Mouse (Mus musculus) heart, embryonic 10.5 days (tissue): ENCODE data around the gene Tns2. TPM values are rescaled to one million over a fixed set of nuclear protein-coding genes. Genes with fewer than 3 reads are reported as not detected.

Experiments used
- DNase-seq: peaks from one replicate; pipeline ENCODE4 v3.0.0-alpha.2; 2017; ENCODE audit warnings: low spot score
- H3K27ac ChIP-seq: fragments of 300-500 bp; sonication (generic); 2 replicates; pipeline ENCODE4 v1.5.1; 2016; ENCODE audit warnings: mild to moderate bottlenecking
- H3K27me3 ChIP-seq: fragments of 300-500 bp; sonication (generic); 2 replicates; pipeline ENCODE4 v1.6.1; 2016; ENCODE audit warnings: mild to moderate bottlenecking; ENCODE audit not compliant: poor library complexity, insufficient read depth, severe bottlenecking
- H3K36me3 ChIP-seq: fragments of 300-500 bp; sonication (generic); 2 replicates; pipeline ENCODE4 v1.6.1; 2016; ENCODE audit warnings: mild to moderate bottlenecking, moderate library complexity
- H3K4me1 ChIP-seq: fragments of 300-500 bp; sonication (generic); 2 replicates; pipeline ENCODE4 v1.6.1; 2016; ENCODE audit warnings: mild to moderate bottlenecking
- H3K4me3 ChIP-seq: fragments of 300-500 bp; sonication (generic); 2 replicates; pipeline ENCODE4 v1.5.1; 2016; ENCODE audit warnings: mild to moderate bottlenecking, moderate library complexity
- H3K9me3 ChIP-seq: fragments of 300-500 bp; sonication (generic); 2 replicates; pipeline ENCODE4 v1.6.1; 2016; ENCODE audit warnings: mild to moderate bottlenecking, moderate library complexity
- WGBS: fragments of 180-500 bp; shearing (Covaris S2); methylation state at CpG from one replicate; pipeline ENCODE4 v1.1.7; 2016; 5-methylcytosine and 5-hydroxymethylcytosine counted together
- polyA plus RNA-seq: library from polyadenylated mRNA; unstranded; fragments of >200 nt; fragmentation: Nextera tagmentation; extraction: Ambion mirVana; gene quantifications from 2 replicates; pipeline ENCODE4 v1.2.1, GENCODE M21; 2016

Tns2 gene
- 19.8 and 19.9 TPM in 2 replicates for polyA plus RNA-seq

DNA sequence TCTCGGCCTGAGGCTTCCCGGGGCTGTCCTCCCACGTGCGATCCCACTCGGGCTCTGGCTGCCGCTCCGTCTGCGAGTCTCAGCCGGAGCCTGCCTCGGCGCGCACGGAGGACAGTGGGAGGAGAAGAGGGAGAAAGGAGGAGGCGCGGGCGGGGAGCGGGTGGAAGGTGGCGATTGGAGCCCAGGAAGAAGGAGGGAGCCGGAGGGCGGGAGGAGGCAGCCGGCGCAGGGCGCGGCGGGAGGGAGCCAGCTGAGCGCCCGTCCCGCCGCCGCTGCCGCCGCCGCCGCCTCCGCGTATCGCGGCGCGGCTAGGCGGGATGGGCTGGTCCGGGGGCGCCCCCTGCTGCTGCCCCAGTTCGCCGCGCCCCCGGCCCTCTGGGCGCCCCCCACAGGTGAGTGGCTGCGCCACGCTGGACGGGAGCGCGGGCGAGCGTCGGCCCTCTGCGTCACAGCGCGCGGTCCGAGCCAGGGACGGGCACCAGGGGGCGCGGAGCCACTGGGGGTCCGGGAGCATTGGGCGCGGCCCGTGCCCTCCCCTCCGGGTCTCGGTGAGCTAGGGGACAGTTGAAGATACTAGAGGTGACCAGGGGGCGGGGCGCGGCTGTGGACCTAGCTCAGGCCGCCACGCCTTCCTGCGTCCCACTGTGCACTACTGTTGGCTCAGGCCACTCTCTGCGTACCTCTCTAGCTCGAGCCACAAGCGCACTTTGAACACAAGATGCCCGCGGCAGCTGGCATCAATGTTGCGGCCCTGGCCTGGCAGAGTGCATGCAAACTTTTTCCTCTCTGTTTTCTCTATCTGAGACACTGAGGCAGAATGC, at the start of gene Tns2:
Gene Tns2, plus strand, starts transcription at position 253 of the 821 bp plus-strand sequence.
- Histone ChIP-seq H3K36me3 (peaks cover 24% of the 10 kb centered on the region), H3K4me3 (peak within 1 kb of the TSS; percentile 72), H3K4me1 (peaks cover 78% of the 10 kb centered on the region), H3K27me3 (0 out of 2 replicates have a peak, but pooled peaks cover 4% of the 10 kb centered on the region), H3K9me3 (no peaks in the 10 kb centered on the region), H3K27ac (peak within 1 kb of the TSS; percentile 93)
- DNase-seq: peak; percentile 92
- WGBS: under 1% methylated on average over 56 of the region's 82 CpGs

DNA sequence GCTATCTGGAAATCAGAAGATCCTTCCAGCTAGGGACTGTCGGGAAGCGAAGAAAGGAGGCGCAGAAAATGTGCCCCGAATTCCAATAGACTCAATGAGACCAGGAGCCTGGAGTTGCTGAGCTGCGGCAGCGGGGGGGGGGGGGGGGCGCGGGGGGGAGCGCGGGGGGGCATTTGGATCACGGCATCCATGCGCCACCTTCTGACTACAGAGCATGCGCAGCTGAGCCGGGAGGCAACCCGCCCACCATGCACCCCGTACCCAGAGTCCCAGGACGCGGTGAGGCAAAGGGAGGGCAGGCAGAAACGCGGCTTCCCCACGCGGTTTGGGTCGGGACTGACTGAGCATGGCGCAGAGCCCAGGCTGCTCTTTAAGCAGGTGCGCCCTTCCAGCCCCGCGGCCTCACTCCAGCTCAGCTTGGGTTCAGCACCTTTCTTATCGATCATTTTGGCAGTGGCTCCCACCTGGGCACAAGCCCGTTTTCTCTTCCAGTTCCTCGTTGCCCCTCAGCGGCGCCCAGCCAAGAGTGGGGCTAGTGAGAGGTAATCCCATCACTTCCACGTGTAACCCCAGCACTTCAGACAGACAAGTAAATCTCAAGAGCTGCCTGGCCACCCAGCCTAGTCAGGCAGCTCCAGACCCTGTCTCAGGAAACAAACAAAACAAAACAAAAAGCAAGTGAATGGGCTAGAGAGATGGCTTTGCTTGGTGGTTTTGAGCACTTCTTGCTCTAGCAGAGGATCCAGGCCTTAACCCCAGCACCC, 48.1 kb upstream of the Tns2 start:
- WGBS: under 1% methylated on average over 31 of the region's 33 CpGs
- Histone ChIP-seq H3K27me3 (no peaks in the 10 kb centered on the region), H3K9me3 (no peaks in the 10 kb centered on the region), H3K27ac (peak overlapping the region; percentile 88), H3K36me3 (no peaks in the 10 kb centered on the region), H3K4me3 (peak overlapping the region; percentile 69), H3K4me1 (peaks cover 5% of the 10 kb centered on the region; the same call in 1 of the 2 replicates)
- DNase-seq: peak; percentile 84

DNA sequence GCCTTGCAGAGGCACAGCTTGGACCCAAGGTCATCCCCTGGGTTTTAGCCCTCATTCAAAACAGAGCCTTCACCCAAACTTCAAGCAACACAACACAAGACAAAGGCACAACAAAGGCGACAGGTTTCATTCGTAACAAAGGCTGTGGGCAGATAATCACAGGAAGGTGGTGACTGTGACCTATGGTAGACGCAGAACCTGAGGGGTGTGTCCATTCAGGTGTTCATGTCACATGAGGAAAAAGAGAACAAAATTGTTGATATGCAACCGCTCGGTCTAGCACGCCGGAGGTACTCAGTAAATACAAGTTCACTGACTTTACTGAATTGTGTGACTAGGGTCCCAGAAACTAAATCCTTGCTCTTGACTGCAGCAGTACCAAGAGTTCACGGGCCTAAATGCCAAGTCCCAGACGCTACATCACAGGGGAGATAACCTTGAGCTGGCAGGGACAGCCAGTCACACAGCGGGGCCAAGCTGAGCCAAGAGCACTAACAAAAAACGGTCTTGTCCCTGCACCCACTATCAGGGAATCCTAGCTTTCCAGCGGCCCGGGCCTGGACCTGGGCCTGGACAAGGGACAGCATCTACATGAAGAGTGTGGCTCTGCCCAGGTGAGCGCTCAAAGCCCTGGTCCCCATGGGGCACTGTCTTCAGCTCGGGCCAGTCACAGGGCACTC, 43.6 kb upstream of the Tns2 start:
- Histone ChIP-seq H3K9me3 (no peaks in the 10 kb centered on the region), H3K4me1 (peaks cover 5% of the 10 kb centered on the region; the same call in 1 of the 2 replicates), H3K4me3 (no peak overlapping the region), H3K36me3 (no peaks in the 10 kb centered on the region), H3K27ac (no peak overlapping the region), H3K27me3 (no peaks in the 10 kb centered on the region)
- no peak for DNase-seq
- 85% methylated on average over 15 of the region's 15 CpGs for whole genome bisulfite sequencing

DNA sequence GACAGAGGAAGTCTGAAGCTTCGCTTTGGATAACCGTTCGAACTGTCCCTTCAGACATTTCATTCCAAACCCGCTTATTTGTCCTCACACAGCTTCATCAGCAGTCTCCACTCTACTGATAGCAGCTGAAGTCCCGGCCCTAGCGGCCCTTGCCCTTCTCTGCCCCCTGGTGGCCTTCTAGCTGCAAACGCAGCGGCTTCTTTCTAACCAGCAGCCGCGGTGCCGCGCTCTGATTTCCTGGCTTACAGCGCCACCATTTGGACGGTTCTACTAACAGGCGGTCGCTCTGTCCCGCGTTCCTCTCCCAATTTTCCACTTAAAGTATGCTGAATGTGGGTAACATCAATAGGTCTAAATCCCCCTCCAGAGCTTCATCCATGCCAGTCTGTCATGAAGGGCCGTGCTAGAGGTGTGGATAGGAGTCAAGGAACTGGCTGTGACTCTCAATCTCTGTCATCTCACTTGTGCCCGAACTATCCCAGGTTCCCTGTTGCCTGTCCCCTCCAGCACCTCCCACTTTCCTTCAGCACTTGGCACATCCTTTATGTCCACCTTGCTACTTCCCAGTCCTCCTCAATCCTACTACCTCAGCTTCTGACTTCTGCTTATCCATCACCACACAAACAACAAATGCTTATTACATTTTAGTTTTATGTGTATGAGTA, 34.4 kb upstream of the Tns2 start:
- WGBS: 5% methylated on average over 20 of the region's 20 CpGs
- Histone ChIP-seq H3K27me3 (peaks cover 18% of the 10 kb centered on the region; the same call in 1 of the 2 replicates), H3K36me3 (no peaks in the 10 kb centered on the region), H3K4me3 (no peak overlapping the region), H3K27ac (no peak overlapping the region), H3K9me3 (no peaks in the 10 kb centered on the region), H3K4me1 (peaks cover 34% of the 10 kb centered on the region)
- DNase-seq: peak; percentile 97

DNA sequence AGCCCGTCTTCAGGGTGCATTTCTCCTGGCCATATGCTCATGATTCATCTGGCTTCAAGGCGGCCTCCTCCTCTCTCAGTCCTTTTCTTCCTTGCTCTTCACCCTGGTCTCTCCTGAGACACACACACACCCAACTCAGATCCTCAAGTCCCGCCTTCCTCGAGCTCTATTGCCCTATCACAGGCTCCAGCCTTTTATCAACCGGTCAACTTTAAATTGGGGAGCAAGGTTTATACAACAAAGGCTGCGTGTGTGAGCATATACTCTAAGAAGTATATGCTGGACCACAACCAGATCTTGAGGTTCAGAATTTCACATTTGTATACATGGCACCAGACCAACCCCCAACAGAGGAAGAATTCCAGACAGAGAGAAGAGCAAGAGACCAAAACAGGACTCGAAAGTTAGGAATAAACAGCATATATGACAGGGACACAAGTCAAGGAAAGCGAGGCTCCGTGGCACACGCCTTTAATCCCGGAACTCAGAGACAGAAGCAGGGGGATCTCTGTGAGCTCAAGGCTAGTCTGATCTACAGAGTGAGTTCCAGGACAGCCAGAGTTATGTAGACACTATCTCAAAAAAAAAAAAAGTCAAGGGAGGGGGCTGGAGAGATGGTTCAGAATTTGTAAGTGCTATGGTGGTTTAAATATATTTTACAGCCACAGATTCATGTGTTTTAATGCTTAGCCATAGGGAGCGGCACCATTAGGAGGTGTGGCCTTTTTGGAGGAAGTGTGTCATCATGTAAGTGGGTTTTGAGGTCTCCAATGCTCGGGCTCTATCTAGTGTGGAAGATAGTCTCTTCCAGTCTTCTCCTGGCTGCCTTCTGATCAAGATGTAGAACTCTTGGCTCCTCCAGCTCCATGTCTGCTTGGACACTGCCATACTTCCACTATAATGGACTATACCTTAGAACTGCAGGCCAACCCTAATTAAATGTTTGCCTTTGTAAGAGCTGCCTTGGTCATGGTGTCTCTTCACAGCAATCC, 29.4 kb upstream of the Tns2 start:
- Histone ChIP-seq H3K4me3 (no peak overlapping the region), H3K36me3 (no peaks in the 10 kb centered on the region), H3K9me3 (no peaks in the 10 kb centered on the region), H3K4me1 (peaks cover 10% of the 10 kb centered on the region), H3K27ac (no peak overlapping the region), H3K27me3 (peaks cover 18% of the 10 kb centered on the region; the same call in 1 of the 2 replicates)
- no peak for DNase-seq
- 69% methylated on average over 13 of the region's 13 CpGs for WGBS

DNA sequence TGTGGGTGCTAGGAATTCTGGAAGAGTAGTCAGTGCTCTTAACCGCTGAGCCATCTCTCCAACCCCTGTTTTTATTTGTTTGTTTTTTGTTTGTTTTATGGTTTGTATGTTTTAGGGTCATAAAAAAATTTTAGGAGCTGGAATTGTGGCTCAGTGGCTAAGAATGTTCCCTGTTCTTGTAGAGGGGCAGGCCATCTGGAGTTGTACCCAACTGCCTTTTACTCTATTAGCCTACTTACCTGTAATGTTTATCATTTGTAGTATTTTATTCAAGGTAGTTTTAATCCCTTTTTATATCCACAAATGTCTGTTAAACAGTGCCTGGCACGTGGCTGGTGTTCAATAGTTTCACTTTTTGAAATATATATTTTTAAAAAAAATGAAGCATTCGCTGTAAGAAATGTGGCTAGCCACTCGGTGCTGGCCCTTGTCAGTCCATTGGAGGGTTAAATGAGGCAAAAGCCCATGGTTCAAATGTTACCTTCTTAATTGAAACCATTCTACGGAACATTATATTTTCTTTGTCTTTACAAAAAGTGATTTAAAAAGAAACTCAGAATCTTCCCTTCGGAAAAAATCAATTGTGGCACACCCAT, 27.2 kb upstream of the Tns2 start:
- no peaks in the 10 kb centered on the region for H3K9me3 ChIP-seq
- peaks cover 14% of the 10 kb centered on the region for H3K4me1 ChIP-seq
- H3K4me3 ChIP-seq: peak overlapping the region; percentile 99
- peak overlapping the region; percentile 100; the same call in 1 of the 2 replicates for H3K27ac ChIP-seq
- no peak for DNase-seq
- H3K36me3 ChIP-seq: no peaks in the 10 kb centered on the region
- 14% methylated on average over 6 of the region's 6 CpGs for WGBS
- no peaks in the 10 kb centered on the region for H3K27me3 ChIP-seq

DNA sequence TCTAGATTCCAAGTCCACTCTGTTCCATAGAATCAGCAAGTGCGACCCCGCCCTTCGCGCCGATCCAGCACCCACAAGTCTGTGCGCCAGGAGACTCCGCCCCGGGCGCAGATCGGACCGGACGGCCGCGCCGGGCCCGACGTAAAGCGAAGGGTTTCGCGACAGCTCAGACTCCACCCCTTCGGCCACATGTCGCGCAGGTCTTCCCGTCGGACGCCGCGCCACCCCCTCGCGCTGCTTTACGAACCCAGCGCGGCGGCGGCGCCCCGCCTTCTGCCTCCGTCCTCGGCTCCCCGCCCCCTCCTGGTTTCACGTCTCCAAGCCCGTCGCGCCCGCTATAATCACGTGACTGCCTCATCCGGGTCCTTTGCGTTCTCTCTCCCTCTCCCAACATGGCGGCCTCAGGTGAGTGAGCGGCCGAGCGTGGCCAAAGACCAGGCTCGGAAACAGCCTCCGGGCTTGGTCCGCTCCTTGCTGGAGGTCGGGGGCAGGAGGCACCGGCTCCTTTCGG, 26.6 kb upstream of the Tns2 start, which contains the start of gene Eif4b:
Gene Eif4b, plus strand, starts transcription at position 215 of the 511 bp plus-strand sequence.
- peak within 1 kb of the TSS; percentile 99 for H3K4me3 ChIP-seq
- H3K27ac ChIP-seq: peak within 1 kb of the TSS; percentile 100
- H3K4me1 ChIP-seq: peaks cover 14% of the 10 kb centered on the region
- DNase-seq: peak; percentile 99
- H3K9me3 ChIP-seq: no peaks in the 10 kb centered on the region
- no peaks in the 10 kb centered on the region for H3K27me3 ChIP-seq
- H3K36me3 ChIP-seq: 0 out of 2 replicates have a peak, but pooled peaks cover 2% of the 10 kb centered on the region
- under 1% methylated on average over 58 of the region's 58 CpGs for WGBS

DNA sequence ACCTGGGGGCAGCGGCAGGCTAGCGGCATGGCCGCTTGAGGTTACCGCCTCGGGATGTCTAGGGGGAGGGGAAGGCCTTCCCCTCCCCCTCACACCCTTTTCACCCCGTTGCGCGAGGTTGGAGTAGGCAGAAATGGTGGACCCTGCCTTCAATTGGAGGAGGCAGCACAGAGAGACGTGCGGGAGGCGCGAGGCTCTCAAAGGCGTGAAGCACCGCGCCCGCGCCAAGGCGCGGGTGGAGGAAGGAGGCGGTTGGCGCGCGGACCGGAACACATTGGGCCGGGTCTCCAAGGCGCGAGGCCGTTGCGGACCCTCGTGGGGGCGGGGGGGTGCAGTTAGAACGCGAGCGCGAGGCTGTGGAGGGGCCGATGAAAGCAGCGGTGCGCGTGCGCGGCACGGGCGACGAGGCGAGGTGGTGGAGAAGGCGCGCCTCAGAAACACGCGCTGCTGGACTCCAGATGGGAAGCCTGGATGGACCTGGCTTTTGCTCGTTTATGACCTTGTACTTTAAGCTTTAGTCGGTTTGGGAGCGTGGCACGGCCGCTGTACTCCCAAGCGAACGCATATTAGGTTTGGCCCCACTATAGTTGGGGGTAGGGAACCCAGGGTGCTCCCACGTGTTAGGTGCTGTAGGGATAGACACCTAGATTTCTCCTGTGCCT, 26.0 kb upstream of the Tns2 start:
- Histone ChIP-seq H3K4me1 (peaks cover 16% of the 10 kb centered on the region), H3K4me3 (peak overlapping the region; percentile 99), H3K27me3 (no peaks in the 10 kb centered on the region), H3K9me3 (no peaks in the 10 kb centered on the region), H3K36me3 (peaks cover 6% of the 10 kb centered on the region; the same call in 1 of the 2 replicates), H3K27ac (peak overlapping the region; percentile 100)
- peak; percentile 84 for DNase-seq
- WGBS: under 1% methylated on average over 57 of the region's 57 CpGs

DNA sequence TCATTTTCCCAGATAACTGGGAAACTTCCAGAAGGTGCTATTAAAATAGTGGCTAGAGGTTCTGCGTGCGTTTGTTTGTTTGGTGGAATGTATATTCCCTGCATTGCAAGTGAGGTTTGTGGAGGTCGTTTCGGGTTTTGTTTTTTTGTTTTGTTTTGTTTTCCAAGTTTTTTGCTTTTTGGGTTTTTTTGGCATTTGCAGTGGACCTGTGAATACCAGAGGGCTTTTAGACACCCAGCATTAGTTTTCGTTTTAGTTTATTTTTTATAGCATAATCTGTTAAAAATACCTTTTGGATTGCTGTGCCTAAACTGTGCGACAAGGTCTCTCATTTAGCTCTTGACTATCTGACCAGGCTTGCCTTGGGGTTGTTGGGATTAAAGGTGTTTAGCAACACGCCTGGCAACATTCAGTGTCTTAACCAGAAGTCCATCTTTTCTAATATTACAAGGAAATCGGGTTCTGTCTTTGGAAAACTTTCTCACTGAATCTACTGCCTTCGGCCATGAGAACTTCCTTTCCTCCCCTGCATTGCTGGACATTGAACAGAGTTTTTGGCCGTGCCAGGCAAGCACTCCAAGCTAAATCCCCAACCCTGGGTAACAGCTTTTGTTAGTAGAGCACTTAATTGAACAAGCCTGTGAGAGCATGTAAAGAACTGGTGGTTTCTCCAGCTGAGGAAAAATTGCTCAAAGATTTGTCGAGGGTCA, 25.2 kb upstream of the Tns2 start:
- WGBS: 10% methylated on average over 11 of the region's 11 CpGs
- H3K4me1 ChIP-seq: peaks cover 18% of the 10 kb centered on the region
- DNase-seq: no peak
- peak overlapping the region; percentile 99 for H3K4me3 ChIP-seq
- no peaks in the 10 kb centered on the region for H3K27me3 ChIP-seq
- H3K9me3 ChIP-seq: no peaks in the 10 kb centered on the region
- H3K27ac ChIP-seq: peak overlapping the region; percentile 100
- peaks cover 8% of the 10 kb centered on the region; the same call in 1 of the 2 replicates for H3K36me3 ChIP-seq

DNA sequence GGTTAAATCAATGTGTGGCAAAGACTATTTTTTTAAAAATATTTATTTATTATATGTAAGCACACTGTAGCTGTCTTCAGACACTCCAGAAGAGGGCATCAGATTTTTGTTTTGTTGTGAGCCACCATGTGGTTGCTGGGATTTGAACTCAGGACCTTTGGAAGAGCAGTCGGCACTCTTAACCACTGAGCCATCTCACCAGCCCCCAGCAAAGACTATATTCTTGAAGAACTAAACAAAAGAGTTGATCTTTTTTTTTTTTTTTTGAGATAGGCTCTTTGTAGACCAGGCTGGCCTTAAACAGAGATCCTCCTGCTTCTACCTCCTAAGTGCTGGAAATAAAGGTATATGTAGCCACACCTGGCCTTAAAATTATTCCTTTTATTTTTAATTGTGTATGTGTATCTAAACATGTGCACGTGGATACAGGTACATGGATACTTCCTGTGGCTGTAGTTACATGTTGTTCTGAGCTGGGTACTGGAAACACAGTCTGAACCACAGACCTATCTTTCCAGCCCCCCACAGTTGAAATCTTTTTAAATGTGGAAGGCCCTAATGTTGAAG, 23.0 kb upstream of the Tns2 start:
- H3K27me3 ChIP-seq: no peaks in the 10 kb centered on the region
- no peak overlapping the region for H3K27ac ChIP-seq
- H3K4me1 ChIP-seq: peaks cover 18% of the 10 kb centered on the region
- no peak for DNase-seq
- H3K4me3 ChIP-seq: no peak overlapping the region
- 81% methylated on average over 2 of the region's 2 CpGs for WGBS
- H3K36me3 ChIP-seq: peaks cover 22% of the 10 kb centered on the region
- H3K9me3 ChIP-seq: no peaks in the 10 kb centered on the region
